Mouse (Mus musculus): Measurements from ENCODE around the gene Slc22a21.
"Not testable (repeated sequence)": the region's sequence is repeated elsewhere in the genome, so short reads cannot be mapped to it uniquely, and the experiment has no call there.

Gene Slc22a21

DNA sequence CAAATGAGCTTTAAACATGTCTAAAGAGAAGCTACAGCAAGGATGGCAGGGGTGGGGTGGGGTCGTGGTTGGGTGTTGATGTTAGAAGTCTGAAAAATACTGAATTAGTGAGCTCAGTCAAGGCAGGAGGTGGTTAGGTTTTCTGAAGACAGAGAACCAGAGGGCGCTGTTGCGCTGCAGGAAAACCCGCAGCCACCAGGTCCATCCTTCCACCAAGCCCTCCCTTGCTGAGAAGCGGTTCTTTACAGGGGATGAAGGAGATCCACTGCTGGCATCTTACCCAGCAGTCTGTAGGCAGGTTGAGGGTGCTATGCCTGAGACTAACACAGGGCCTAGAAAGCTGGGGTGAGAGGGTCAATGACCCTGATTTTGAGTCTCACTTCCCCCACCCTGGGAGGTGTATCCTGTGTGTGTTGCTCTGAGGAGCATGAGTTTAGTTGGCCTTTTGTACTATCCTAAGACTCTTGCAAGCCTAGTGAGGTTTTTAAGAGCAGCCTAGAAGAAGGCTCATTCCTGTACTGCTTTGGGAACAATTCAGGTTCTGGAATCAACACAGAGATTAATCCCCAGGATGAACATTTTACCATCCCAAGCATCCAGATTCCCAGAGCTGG, 22.1 kb upstream of the Slc22a21 start:
- DNase-seq (ENCODE audit: low read depth, low spot score): peak; percentile 32

DNA sequence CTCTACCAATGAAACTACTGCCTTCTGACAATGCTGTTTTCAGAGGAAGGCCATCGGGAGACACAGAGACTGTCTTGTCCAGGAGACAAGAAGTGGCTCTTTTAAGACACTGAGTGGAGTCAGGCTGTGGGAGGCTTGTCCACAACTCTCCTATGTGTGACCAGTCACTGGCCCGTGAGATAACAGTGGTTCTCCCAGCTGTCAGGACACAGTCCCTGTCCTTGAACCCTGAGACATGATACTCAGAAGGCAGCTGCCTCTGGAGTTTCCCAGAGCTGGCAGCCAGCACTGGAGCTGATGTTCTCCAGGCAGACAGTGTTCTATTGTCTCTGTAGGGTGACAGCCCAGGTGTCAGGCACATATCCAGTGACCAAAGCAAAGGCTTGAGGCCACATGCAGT, 17.5 kb upstream of the Slc22a21 start:
- no peak for DNase-seq (ENCODE audit: low read depth, low spot score)

DNA sequence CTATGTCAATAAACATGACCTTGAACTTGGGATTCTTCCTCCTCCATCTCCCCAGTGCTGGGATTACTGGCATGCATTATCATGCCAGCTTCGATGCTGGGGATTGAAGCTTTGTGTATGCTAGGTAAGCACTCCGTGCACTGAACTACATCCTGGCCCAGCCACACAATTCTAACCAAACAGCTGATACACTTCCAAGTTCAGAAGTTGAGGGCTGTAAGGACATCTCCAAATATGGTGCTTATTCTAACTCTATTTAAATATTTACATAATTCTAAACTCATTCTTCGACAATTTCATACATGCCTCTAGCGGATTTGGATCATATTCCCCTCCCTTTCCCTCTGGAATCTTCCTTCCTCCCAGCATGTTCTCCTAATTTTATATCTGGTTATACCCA, 12.1 kb upstream of the Slc22a21 start:
- no peak for DNase-seq (ENCODE audit: low read depth, low spot score)

DNA sequence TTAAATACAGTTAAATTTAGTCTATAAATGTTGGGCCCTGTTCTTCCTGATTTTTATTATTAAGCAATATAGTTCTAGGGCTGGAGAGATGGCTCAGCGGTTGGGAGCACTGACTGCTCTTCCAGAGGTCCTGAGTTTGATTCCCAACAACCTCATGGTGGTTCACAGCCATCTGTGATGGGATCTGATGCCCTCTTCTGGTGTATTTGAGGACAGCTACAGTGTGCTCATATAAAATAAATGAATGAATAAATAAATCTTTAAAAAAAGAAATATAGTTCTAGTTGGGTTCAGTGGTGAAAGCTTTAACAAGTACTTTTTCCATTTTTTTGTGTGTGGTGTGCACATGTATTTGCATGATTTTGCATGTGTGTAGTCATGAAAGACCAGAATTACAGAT, 9.1 kb upstream of the Slc22a21 start:
- no peak for DNase-seq (ENCODE audit: low read depth, low spot score)

DNA sequence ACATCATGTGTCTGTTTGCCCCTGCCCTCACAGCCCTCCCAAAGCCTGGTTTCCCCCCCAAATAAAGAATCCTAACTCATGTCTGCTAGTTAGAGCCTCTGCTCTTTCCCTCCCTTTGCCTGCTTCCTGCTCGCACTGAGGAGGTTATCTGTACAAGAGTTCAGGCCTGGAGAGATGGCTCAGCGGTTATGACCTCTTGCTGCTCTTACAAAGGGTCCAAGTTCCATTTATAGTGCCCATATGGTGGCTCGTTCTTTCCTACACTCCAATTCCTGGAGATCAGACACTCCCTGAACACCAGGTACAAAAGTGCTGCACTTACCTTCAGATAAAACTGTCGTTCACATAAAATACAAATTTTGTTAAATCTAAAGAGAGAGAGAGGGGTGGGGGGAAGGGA, 7.9 kb upstream of the Slc22a21 start:
- DNase-seq (ENCODE audit: low read depth, low spot score): no peak

DNA sequence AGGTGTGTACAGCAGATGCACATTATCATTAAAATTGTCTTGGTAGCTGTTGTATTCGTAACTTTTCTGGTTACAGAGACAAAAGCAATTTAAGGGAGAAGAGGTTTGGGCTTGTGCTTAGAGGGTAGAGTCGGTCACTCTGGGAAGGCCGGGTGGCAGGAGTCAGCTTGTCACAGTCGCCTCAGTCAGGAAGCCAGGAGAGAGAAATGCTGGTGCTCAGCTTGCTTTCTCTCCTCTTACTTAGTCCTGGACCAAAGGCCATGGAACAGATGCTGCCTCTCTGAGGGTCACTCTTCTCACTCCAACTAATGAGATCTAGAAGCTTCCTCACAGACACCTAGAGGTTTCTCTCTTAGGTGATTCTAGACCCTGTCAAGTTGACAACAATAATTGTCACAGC, 1.3 kb upstream of the Slc22a21 start:
- DNase-seq (ENCODE audit: low read depth, low spot score): no peak

DNA sequence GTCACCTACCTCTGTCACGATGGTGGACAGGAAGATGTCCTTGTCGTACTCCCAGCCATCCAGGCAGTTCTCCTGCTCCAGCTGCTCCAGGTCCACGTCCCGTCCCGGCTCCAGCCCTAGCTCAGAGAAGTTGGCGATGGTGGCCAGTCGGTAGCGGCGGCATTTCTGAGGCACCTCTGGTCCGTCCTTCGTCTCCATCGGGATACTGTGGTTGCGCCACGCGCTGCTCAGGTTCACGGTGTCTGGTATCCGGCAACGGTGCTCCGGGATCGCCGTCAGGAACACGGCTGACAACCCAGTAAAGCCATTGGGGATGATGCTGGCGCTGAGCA, 710 bp downstream of the Slc22a21 start:
- DNase-seq (ENCODE audit: low read depth, low spot score): not testable (repeated sequence)

DNA sequence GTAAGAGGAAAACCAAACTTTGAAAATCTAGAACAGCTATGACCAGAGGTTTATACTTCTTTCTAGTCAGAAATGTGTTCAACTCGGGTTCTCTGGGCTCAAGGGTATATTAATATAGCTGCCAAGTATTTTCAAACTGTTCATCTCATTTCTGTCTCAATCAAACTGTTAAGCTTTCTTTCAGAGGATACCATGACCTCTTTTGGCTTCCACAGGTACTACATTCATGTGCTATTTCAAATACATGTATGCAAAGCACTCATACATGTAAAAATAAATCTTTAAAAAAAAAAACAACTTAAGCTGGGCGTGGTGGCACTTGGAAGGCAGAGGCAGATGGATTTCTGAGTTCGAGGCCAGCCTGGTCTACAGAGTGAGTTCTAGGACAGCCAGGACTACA, 2.5 kb downstream of the Slc22a21 start:
- no peak for DNase-seq (ENCODE audit: low read depth, low spot score)

DNA sequence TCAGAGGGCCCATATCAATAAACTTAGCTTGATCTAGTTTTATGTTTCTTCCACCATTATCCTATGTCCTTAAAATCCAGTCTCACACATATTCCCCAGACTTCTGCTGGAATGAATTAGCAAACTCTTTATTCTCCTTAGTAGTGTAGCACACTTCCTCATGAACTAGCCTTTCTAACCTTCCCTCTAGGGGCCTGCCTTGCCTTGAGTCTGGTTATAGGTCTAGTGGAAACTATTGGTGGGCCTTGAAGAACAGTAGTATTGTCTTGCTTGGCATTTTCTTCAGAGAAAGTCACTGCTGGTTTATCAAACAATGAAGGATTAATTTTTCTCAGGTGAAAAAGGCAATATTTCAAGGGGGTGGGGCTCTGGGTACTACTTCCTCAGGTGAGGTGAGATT, 4.6 kb downstream of the Slc22a21 start:
- no peak for DNase-seq (ENCODE audit: low read depth, low spot score)

DNA sequence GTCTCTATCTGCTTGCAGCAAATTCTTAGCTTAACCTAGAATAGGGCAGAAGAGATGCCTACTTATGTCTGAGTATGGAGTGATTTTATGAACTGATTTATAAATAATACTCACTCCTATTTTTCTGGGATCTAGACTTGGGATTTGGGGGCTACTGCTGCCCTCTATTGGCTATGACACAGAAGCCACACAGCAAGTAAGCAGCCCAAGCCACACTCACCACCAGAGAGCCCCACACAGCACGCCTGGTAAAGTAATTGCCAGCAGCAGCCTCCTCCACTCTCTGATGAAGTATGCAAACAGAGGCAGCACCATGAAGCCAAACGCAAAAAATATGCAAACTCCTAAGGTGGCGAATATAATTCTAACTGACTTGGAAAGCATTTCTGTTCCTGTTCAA, 21.1 kb downstream of the Slc22a21 start:
- DNase-seq (ENCODE audit: low read depth, low spot score): no peak

DNA sequence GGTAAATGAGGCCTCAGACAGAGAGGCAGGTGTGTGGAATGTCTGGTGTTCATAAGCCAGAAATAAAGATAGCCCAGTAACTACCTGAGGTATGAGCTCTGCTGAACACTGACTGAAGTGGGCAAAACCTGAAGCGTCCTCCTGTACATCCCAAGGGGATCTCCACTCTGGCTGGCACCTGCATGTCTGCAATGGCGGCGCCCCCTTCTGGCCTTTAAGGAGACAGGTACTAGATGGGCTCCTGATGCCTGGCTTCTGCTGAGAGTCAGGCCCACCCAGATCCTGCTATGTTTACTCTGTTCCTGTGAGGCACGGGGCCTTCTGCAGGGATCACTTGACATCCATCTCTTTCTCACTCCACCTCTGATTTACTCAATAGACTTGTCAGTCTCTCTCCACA, 22.0 kb downstream of the Slc22a21 start:
- DNase-seq (ENCODE audit: low read depth, low spot score): not testable (repeated sequence)

DNA sequence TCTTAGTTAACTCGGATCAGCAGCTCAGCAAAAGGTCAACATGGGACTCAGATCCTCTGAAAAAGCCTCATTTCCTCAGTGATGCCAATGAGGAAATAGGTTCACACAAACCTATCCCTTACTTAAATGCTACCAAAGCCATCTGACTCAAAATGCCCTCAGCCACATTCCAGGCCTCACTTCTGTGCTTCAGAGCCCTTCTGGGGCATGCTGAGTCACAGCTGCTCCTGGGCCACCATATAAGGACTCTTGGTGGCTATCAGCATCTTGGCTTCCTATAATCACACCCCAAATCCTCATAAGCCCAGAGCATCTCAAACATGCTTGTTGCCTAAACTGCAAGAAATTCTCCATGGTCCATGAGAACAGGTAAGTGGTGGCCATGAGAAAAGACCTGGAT, 23.5 kb downstream of the Slc22a21 start:
- no peak for DNase-seq (ENCODE audit: low read depth, low spot score)

DNA sequence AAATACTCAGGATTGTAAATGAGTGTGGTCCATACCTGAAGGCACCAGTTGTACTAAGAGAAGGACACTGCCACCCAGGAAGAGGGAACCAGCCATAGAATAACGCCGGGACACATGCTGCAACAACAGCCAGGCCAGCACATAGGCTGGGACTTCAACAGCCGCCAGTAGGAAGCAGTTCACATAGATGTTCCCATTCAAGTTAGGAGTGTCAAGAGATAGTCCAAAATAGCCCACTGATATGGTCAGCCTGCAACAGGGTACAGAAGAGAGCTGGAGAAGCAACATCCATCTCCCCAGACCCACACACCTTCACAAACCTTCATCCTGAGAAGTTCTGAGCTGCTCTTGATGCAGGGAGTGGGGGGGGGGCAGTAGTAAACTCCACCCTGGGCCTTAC, 25.5 kb downstream of the Slc22a21 start:
- DNase-seq (ENCODE audit: low read depth, low spot score): no peak

DNA sequence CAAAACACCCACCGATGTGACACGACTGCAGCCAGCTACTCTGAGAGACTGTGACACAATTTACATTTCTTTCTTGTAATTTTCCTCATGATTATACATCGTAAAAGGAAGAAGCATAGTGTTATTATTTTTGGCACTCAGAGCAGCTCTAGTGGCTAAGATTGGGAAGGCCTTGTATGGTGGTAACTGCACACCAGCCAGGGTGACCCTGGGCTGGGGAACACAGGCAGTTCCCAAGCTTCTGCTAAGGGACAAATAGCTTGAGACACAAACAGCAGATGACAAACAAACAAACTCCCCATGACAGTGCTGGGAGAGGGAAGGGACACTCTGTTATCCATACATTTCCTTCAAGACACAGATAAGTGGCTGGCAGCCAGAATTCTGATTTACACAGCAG, 30.0 kb downstream of the Slc22a21 start:
- DNase-seq (ENCODE audit: low read depth, low spot score): not testable (repeated sequence)

DNA sequence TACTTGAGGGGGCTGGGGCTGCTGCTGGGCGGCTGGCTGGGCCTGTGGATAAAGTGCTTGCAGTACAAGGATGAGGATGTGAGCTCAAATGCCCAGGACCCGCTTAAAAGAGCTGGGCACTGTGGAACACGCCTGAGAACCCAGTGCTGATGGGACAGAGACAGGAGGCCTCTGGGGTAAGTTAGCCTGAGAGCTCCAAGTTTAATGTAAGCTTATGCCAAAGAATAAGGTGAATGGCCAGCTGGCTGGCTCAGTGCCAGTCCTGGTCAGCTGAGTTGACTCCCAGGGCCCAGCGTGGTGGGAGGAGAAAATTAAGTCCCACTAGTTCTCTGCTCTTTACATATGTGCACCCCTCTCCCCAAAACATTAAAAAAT, 48.2 kb downstream of the Slc22a21 start:
- DNase-seq (ENCODE audit: low read depth, low spot score): not testable (repeated sequence)

DNA sequence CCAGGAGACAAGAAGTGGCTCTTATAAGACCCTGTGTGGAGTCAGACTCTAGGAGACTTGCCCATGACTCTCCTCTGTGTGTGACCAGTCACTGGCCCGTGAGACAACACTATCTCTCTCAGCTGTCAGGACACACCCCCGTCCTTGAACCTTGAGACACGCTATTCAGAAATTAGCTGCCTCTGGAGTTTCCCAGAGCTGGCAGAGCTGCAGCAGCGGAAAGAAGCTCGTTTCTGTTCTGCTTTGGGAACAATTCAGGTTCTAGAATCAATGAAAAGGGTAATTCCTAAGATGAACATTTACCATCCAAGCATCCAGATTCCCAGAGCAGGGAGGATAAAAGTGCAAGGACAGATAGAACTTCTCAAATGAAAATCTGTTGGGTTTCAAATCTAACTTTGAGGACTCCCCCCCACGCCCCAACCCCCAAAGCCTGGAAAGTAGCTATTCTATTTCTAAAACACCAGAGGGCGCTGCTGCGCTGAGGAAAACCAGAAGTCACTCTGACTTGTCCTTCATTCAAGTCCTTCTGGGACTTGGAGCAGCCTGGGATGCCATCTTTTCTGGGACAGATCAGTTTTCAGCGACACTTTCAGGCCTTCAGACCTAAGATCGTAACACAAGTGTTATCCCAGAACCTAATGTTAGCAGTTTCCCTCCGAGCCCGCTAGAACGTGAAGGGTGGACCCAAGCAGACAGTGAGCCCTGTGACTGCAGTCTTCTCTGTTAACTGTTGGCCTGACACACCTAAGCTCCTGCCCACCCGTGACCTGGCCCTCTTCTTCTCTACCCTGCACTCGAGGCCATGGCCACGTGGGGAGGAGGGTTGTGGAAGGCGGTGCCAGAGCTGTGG, 48.8 kb downstream of the Slc22a21 start:
- peak; percentile 53 for DNase-seq (ENCODE audit: low read depth, low spot score)

DNA sequence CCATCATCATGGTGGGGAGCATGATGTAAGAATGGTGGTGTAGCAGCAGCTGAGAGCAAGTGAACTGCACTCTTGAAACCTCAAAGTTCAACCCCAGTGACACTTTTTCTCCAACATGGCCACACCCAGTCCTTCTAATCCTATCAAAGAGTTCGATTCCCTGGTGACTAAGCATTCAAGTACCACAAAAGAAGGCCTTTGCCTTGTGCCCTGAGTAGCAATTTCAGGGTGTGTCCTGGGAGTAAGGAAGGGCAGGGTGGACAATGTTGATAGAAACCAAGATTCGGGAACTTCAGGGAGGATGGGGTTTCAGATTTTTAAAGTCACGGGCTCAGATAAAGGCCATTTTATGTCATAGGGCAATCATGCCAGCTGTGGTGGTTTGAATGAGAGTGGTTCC, 50.4 kb downstream of the Slc22a21 start:
- DNase-seq (ENCODE audit: low read depth, low spot score): no peak

DNA sequence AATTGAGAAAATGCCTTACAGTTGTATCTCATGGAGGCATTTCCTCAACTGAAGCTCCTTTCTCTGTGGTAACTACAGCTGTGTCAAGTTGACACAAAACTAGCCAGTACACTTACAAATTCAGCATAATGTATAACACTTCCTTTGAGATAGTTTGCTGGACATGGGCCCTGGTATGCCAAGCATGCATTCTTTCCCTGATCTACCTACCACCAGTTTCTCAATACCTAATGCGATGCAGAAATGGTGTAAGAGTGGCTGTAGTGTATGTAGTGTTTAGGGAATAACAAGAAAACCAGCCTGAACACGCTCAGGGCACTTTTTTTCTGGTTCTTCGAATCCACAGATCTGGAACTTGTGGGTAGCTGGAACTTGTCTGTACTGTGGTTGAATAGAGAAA, 51.5 kb downstream of the Slc22a21 start:
- no peak for DNase-seq (ENCODE audit: low read depth, low spot score)

DNA sequence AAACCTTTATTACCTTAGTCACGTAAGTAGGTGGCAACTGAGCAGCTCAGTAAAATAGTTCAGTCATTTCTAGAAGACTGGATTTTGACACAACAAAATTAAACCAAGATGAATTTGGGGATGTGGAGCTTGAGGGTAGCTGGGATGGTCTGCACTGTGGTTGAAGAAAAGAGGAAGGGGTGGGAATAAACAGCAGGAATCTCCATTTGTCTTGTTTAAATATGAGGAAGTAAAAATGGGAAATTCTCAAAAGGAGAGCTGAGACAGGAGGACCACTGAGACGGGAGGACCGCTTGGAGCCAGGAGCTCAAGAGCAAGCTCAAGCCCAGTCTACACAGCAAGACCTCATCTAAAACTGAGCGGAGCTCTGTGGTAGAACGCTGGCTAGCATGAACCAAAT, 53.8 kb downstream of the Slc22a21 start:
- DNase-seq (ENCODE audit: low read depth, low spot score): no peak

DNA sequence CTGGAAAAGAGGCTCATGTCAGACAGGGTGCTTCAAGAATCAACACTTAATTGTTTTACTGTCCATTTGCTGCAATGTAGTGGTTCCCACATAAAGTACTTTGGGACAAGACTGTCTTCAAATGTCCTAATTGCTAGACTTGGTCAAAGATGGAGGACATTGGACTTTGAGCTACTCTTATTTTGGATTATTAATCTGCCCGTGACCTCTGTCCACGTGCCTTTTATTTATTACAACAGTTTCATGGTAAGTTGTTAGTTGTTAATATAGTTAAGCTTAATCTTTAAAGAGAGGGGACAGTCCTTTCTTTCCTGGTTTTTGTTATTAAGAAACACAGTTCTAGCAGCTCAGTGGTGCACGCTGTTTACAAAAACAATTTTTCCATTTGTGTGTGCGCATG, 61.3 kb downstream of the Slc22a21 start:
- no peak for DNase-seq (ENCODE audit: low read depth, low spot score)

DNA sequence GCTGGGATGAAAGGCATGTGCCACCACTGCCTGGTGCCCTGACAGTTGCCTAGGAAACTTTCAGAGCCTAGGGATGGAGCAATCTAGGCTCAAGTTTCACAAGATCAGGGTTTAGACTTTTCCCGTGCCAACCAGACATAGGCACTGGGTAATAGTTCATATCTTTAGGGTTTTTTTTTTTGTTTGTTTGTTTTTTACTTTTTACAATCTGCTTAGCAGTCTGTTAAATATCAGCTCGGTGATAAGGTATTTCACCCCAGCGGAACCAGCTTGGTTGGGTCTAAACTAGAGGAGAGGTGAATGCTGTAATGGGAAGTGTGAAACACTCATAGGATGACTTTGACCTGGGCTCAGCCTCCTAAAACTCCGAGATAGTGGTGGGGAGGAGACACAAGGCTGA, 69.1 kb downstream of the Slc22a21 start:
- no peak for DNase-seq (ENCODE audit: low read depth, low spot score)

DNA sequence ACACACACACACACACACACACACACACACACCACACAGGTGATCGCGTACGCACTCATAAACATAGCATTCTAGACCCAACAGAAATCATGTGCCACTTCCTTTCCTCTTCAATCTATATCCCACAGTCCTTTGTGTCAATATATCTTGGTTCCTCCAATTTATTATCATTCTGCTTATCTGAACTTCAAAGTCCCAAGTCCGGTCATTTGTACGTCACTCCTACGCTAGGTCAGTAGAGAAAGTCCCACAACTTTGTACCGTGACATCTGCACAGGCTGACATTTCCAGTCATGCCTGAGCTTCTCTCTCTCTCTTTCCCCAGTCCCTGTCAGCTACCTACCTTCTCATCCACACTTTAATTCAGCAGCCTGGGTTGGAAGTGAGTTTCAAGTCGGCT, 71.4 kb downstream of the Slc22a21 start:
- DNase-seq (ENCODE audit: low read depth, low spot score): no peak

DNA sequence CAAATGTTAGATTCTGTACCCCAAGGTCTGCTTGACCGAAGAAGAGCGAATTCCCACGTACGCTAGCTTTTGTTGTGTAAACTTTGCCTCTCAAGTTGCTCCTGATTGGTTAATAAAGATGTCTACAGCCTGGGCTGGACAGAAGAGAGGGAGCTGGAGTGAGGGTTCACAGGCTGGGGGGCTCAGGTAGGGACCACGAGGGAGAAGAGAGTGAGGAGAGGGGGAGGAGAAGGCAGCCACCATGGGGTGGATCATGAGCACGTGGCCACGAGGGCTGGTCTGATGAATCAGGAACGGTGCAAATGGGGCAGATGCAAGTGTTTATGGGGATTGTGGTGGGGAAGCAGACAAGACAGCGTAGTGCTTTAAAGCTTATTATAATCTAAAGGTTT, 75.6 kb downstream of the Slc22a21 start:
- no peak for DNase-seq (ENCODE audit: low read depth, low spot score)

Data from retina, adult 2 months (tissue).